Mouse (Mus musculus) kidney, embryonic 14.5 days (tissue): Measurements from ENCODE around the gene N4bp2. TPM values are rescaled to one million over a fixed set of nuclear protein-coding genes. Genes with fewer than 3 reads are reported as not detected.

Source experiments
- ATAC-seq: fragments of 200-750 bp; cut with Nextera tagmentation; 2 replicates; pipeline ENCODE4 v1.8.0; 2017; ENCODE audit warnings: moderate number of reproducible peaks, mild to moderate bottlenecking, moderate TSS enrichment, moderate library complexity; ENCODE audit not compliant: low FRiP score, low TSS enrichment
- H3K27ac ChIP-seq: fragments of 300-500 bp; sonication (generic); 2 replicates; pipeline ENCODE4 v1.5.1; 2014; ENCODE audit warnings: low read depth, mild to moderate bottlenecking, low read length, moderate library complexity, mixed read lengths
- H3K27me3 ChIP-seq: fragments of 300-500 bp; sonication (generic); 2 replicates; pipeline ENCODE4 v1.6.1; 2014; ENCODE audit warnings: mild to moderate bottlenecking, low read length; ENCODE audit not compliant: control insufficient read depth, insufficient read depth
- H3K36me3 ChIP-seq: fragments of 300-500 bp; sonication (generic); 2 replicates; pipeline ENCODE4 v1.6.1; 2014; ENCODE audit warnings: low read length, mixed read lengths; ENCODE audit not compliant: control insufficient read depth, insufficient read depth
- H3K4me1 ChIP-seq: fragments of 300-500 bp; sonication (generic); 2 replicates; pipeline ENCODE4 v1.6.1; 2014; ENCODE audit warnings: low read length, mixed read lengths; ENCODE audit not compliant: control insufficient read depth, insufficient read depth
- H3K4me2 ChIP-seq: fragments of 300-500 bp; sonication (generic); replicated peaks from 2 replicates; pipeline ENCODE4 v1.6.1; 2014; ENCODE audit warnings: low read depth, mild to moderate bottlenecking, low read length
- H3K4me3 ChIP-seq: fragments of 300-500 bp; sonication (generic); 2 replicates; pipeline ENCODE4 v1.5.1; 2014; ENCODE audit warnings: mild to moderate bottlenecking, low read length
- H3K9ac ChIP-seq: fragments of 300-500 bp; sonication (generic); 2 replicates; pipeline ENCODE4 v1.6.1; 2014; ENCODE audit warnings: low read depth, mild to moderate bottlenecking, low read length, moderate library complexity
- H3K9me3 ChIP-seq: fragments of 300-500 bp; sonication (generic); 2 replicates; pipeline ENCODE4 v1.6.1; 2016; ENCODE audit warnings: low read length; ENCODE audit not compliant: control insufficient read depth
- WGBS: fragments of 180-500 bp; shearing (Covaris S2); extraction: QIAGEN DNeasy Blood & Tissue Kit; methylation state at CpG from one replicate; pipeline ENCODE4 v1.1.7; 2014; 5-methylcytosine and 5-hydroxymethylcytosine counted together
- polyA plus RNA-seq: library from polyadenylated mRNA; unstranded; fragments of >200 nt; fragmentation: Nextera tagmentation; extraction: Ambion mirVana; gene quantifications from 2 replicates; pipeline ENCODE4 v1.2.1, GENCODE M21; 2014

Gene N4bp2
- polyA plus RNA-seq, 1 experiment from 2014 or later = 57.3 TPM

- WGBS = 68% methylated on average over 2 of the region's 2 CpGs
- Histone ChIP-seq H3K9ac (no peak overlapping the region), H3K4me2 (no peak overlapping the region), H3K4me1 (no peaks in the 10 kb centered on the region), H3K9me3 (no peaks in the 10 kb centered on the region), H3K27me3 (no peaks in the 10 kb centered on the region), H3K27ac (no peak overlapping the region), H3K36me3 (peaks cover 29% of the 10 kb centered on the region), H3K4me3 (no peak overlapping the region)
- no peak for ATAC-seq
These were observed 65.7 kb downstream of the N4bp2 start for GRCm38 (mm10) chr5:65829059-65829458.

- 90% methylated on average over 11 of the region's 11 CpGs for WGBS
- H3K27me3 ChIP-seq = no peaks in the 10 kb centered on the region
- H3K4me1 ChIP-seq = no peaks in the 10 kb centered on the region
- H3K4me3 ChIP-seq = no peak overlapping the region
- H3K9ac ChIP-seq = no peak overlapping the region
- H3K27ac ChIP-seq = no peak overlapping the region
- no peak overlapping the region for H3K4me2 ChIP-seq
- H3K9me3 ChIP-seq = no peaks in the 10 kb centered on the region
- ATAC-seq = no peak
- peaks cover 9% of the 10 kb centered on the region; the same call in 1 of the 2 replicates for H3K36me3 ChIP-seq
These were observed 68.7 kb downstream of the N4bp2 start for GRCm38 (mm10) chr5:65831917-65832618.

GRCm38 (mm10) chr5:65833092-65833491 is 69.8 kb downstream of the N4bp2 start:
- H3K27ac ChIP-seq = no peak overlapping the region
- no peak overlapping the region for H3K4me3 ChIP-seq
- no peak overlapping the region for H3K4me2 ChIP-seq
- H3K36me3 ChIP-seq = peaks cover 6% of the 10 kb centered on the region; the same call in 1 of the 2 replicates
- no peak overlapping the region for H3K9ac ChIP-seq
- H3K4me1 ChIP-seq = no peaks in the 10 kb centered on the region
- WGBS = 82% methylated on average over 3 of the region's 3 CpGs
- H3K27me3 ChIP-seq = no peaks in the 10 kb centered on the region
- no peak for ATAC-seq
- no peaks in the 10 kb centered on the region for H3K9me3 ChIP-seq

GRCm38 (mm10) chr5:65833766-65834498 is 70.6 kb downstream of the N4bp2 start:
- H3K9me3 ChIP-seq = no peaks in the 10 kb centered on the region
- no peaks in the 10 kb centered on the region for H3K4me1 ChIP-seq
- H3K27me3 ChIP-seq = no peaks in the 10 kb centered on the region
- WGBS = 91% methylated on average over 8 of the region's 8 CpGs
- no peak overlapping the region for H3K9ac ChIP-seq
- no peak overlapping the region for H3K4me3 ChIP-seq
- no peak overlapping the region for H3K4me2 ChIP-seq
- peaks cover 6% of the 10 kb centered on the region; the same call in 1 of the 2 replicates for H3K36me3 ChIP-seq
- no peak overlapping the region for H3K27ac ChIP-seq
- no peak for ATAC-seq

GRCm38 (mm10) chr5:65838053-65838452 is 74.7 kb downstream of the N4bp2 start:
- Histone ChIP-seq H3K4me3 (no peak overlapping the region), H3K36me3 (no peaks in the 10 kb centered on the region), H3K9me3 (no peaks in the 10 kb centered on the region), H3K4me2 (no peak overlapping the region), H3K27ac (peak overlapping the region; percentile 42; the same call in 1 of the 2 replicates), H3K9ac (no peak overlapping the region), H3K27me3 (no peaks in the 10 kb centered on the region), H3K4me1 (no peaks in the 10 kb centered on the region)
- WGBS = 19% methylated on average over 6 of the region's 6 CpGs
- peak; percentile 95 for ATAC-seq

GRCm38 (mm10) chr5:65842947-65843346 is 79.6 kb downstream of the N4bp2 start:
- H3K4me3 ChIP-seq = no peak overlapping the region
- H3K9me3 ChIP-seq = no peaks in the 10 kb centered on the region
- no peaks in the 10 kb centered on the region for H3K4me1 ChIP-seq
- no peak overlapping the region for H3K4me2 ChIP-seq
- no peak overlapping the region for H3K27ac ChIP-seq
- 96% methylated on average over 7 of the region's 7 CpGs for WGBS
- no peaks in the 10 kb centered on the region for H3K27me3 ChIP-seq
- no peaks in the 10 kb centered on the region for H3K36me3 ChIP-seq
- no peak for ATAC-seq
- H3K9ac ChIP-seq = no peak overlapping the region

GRCm38 (mm10) chr5:65846534-65846933 is 83.2 kb downstream of the N4bp2 start:
- Histone ChIP-seq H3K4me1 (no peaks in the 10 kb centered on the region), H3K9me3 (no peaks in the 10 kb centered on the region), H3K9ac (no peak overlapping the region), H3K27ac (no peak overlapping the region), H3K4me3 (no peak overlapping the region), H3K27me3 (no peaks in the 10 kb centered on the region), H3K36me3 (no peaks in the 10 kb centered on the region), H3K4me2 (no peak overlapping the region)
- WGBS = 88% methylated on average over 8 of the region's 8 CpGs
- no peak for ATAC-seq

- Histone ChIP-seq H3K9ac (no peak overlapping the region), H3K9me3 (no peaks in the 10 kb centered on the region), H3K4me1 (no peaks in the 10 kb centered on the region), H3K36me3 (no peaks in the 10 kb centered on the region), H3K4me3 (no peak overlapping the region), H3K4me2 (no peak overlapping the region), H3K27me3 (no peaks in the 10 kb centered on the region), H3K27ac (no peak overlapping the region)
- 86% methylated on average over 3 of the region's 3 CpGs for WGBS
- no peak for ATAC-seq
These were observed 83.6 kb downstream of the N4bp2 start for GRCm38 (mm10) chr5:65846958-65847357.

- no peaks in the 10 kb centered on the region for H3K27me3 ChIP-seq
- no peak overlapping the region for H3K4me3 ChIP-seq
- no peak overlapping the region for H3K4me2 ChIP-seq
- H3K27ac ChIP-seq = no peak overlapping the region
- H3K4me1 ChIP-seq = no peaks in the 10 kb centered on the region
- no peak overlapping the region for H3K9ac ChIP-seq
- ATAC-seq = no peak
- no peaks in the 10 kb centered on the region for H3K9me3 ChIP-seq
- no peaks in the 10 kb centered on the region for H3K36me3 ChIP-seq
- WGBS = 90% methylated on average over 7 of the region's 7 CpGs
These were observed 84.3 kb downstream of the N4bp2 start for GRCm38 (mm10) chr5:65847656-65848055.
